Mouse (Mus musculus): Measurements from ENCODE around the gene Shkbp1.

Shkbp1 gene

DNA sequence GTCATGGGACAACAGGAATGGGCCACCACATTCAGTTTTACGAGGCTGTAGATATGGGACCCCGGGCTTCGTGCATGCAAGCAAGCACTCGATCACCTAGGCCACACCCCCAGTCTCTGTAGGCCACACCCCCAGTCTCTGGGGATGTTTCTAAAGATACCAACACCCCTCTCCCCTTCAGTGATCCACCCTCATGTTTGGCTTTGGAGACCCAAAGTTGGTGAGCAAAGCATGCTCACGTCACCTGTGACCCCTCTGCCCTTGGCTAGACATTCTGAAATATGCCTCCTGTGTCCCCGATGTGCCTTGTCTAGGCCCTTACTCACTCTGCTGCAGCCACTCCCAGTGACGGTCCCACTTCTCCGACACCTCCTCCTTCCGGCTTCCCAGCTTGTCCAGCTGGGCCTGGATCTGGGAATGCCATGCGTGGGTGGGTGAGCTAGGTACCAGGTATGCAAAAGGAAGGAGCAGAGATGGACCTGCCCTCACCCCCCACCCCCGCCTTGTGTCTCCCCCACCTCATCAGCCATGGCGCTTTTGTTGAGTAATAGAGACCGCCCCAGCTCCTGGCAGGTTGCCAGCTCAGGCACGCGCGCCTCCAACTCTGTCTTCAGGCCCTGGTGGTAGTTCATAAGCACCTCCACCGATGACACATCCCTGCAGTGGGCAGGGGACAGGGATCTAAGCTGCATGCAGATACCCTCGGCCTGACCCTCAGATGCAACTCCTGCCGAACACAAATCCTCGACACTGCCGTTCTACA is 10.4 kb upstream of the Shkbp1 start:
- DNase-seq (ENCODE audit: low read depth, low spot score) = peak; percentile 64

- no peak for DNase-seq (ENCODE audit: low read depth, low spot score)
These were observed 8.6 kb upstream of the Shkbp1 start for GRCm38 (mm10) chr7:27364379-27364778.

DNA sequence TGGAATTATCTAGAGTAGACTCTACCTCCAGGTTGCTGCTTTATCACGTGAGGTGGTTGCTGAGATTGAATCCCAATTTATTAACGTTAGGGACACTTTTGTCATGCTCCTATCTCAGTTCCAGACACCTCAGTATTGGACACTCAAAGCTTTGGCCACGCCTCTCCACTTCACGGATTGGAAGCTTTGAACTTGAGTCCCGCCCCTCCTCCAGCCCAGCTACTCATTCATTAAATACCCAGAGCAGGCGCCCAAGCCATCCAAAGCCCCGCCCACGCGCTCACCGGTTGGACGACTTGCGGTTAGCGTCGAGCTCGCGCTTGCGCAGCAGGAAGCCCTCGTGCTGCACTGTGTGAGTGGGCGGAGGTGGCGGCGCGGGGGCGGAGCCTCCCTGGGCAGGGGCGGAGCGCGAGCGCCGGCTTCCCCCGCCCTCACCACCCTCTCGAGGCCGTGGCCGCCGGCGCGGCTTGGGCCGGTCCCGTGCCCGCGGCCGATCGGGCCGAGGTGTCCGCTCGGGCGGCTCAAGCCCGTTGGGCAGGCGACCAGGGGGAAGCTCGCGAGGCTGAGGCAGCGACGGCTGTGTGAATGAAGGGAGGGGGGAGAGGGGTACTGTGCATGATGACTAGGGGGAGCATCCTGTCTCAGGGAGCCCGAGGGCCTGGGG is 5.6 kb upstream of the Shkbp1 start:
- peak; percentile 99 for DNase-seq (ENCODE audit: low read depth, low spot score)

- DNase-seq (ENCODE audit: low read depth, low spot score) = no peak
These were observed 4.9 kb upstream of the Shkbp1 start for GRCm38 (mm10) chr7:27360749-27361148.

DNA sequence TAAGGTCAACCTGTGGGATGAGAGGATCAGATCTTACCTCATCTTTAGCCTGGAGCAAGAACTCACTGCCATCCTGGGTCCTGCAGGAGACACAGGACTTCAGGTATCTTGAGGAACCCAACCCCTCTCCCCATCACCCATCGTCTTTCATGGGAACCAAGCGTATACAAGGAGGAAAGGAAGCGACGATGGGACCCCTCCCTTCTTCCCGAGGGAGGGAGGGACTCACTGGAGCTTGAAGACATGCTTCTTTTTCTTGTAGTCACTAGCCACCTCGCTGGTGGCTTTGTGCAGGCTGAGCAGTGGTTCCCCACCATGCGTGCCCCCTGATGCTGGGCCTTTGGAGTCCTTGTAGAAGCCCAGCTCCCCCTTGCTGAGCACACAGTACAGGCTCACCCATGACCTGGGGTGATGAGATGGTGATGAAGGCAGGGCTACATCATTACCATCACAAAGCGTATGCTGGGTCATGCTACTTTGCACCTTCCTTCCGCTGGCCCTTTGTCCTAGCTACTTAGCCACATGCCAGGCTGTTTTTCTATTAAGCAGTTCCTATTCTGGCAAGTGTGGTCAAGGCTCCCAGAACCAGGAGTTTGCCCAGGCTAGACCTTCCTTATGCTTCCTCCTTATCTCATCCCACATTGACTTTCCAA is 4.0 kb upstream of the Shkbp1 start:
- no peak for DNase-seq (ENCODE audit: low read depth, low spot score)

DNA sequence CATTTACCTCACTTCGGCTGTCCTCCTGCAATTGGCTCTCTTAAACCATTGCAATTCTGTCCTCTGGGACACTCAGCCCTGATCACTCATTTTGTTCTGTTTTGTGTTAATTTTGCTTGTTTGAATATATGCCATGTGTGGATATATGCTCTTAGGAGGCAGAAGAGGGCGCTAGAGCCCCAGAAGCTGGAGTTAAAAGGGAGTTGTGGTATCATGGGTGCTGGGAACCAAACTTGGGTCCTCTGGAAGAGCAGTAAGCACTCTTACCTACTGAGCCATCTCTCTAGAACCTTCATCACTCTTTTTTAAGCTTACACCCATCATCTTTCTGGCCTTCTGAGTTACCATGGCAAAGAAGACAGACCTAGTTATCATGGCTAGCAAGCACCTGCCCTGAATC is 3.3 kb upstream of the Shkbp1 start:
- no peak for DNase-seq (ENCODE audit: low read depth, low spot score)

GRCm38 (mm10) chr7:27357595-27357978 is 1.8 kb upstream of the Shkbp1 start:
- DNase-seq (ENCODE audit: low read depth, low spot score) = no peak

GRCm38 (mm10) chr7:27356861-27357594 is 1.2 kb upstream of the Shkbp1 start, which contains the start of gene Gm20479:
TSS of gene Gm20479 (minus strand) at chr7:27357419.
- no peak for DNase-seq (ENCODE audit: low read depth, low spot score)

DNA sequence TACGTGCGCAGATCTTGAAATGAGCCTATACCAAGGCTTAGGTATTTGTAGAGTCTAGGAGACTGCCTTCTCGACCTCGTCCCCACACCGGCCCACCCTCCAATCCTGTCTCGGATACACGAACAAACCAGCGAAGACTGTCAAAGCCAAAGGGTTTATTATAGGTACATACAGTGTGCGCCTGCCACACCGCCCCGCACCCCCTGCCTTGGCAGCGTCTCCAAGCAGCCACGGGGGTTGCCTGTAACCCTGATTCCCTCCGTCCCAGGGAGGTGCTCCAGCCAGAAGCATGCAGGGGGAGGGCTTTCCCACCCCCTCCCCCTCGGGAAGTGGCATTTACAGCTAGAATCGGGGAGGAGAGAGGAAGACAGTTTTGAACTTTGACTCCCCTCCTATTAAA is 429 bp upstream of the Shkbp1 start:
- no peak for DNase-seq (ENCODE audit: low read depth, low spot score)

GRCm38 (mm10) chr7:27355261-27355660 is 558 bp downstream of the Shkbp1 start:
- DNase-seq (ENCODE audit: low read depth, low spot score) = no peak

- DNase-seq (ENCODE audit: low read depth, low spot score) = no peak
These were observed 1.0 kb downstream of the Shkbp1 start for GRCm38 (mm10) chr7:27354783-27355182.

- DNase-seq (ENCODE audit: low read depth, low spot score) = peak; percentile 82
These were observed 1.7 kb downstream of the Shkbp1 start for GRCm38 (mm10) chr7:27354144-27354543.

GRCm38 (mm10) chr7:27345444-27345843 is 10.4 kb downstream of the Shkbp1 start:
- no peak for DNase-seq (ENCODE audit: low read depth, low spot score)

- no peak for DNase-seq (ENCODE audit: low read depth, low spot score)
These were observed 13.2 kb downstream of the Shkbp1 start for GRCm38 (mm10) chr7:27342595-27342994.

- DNase-seq (ENCODE audit: low read depth, low spot score) = peak; percentile 89
These were observed 16.3 kb downstream of the Shkbp1 start for GRCm38 (mm10) chr7:27339519-27339918.

- DNase-seq (ENCODE audit: low read depth, low spot score) = peak; percentile 76
These were observed 16.7 kb downstream of the Shkbp1 start for GRCm38 (mm10) chr7:27339114-27339513.

GRCm38 (mm10) chr7:27337175-27337853 is 18.5 kb downstream of the Shkbp1 start, which contains the start of gene Ltbp4:
TSS of gene Ltbp4 (minus strand) at chr7:27337692.
- no peak for DNase-seq (ENCODE audit: low read depth, low spot score)

DNA sequence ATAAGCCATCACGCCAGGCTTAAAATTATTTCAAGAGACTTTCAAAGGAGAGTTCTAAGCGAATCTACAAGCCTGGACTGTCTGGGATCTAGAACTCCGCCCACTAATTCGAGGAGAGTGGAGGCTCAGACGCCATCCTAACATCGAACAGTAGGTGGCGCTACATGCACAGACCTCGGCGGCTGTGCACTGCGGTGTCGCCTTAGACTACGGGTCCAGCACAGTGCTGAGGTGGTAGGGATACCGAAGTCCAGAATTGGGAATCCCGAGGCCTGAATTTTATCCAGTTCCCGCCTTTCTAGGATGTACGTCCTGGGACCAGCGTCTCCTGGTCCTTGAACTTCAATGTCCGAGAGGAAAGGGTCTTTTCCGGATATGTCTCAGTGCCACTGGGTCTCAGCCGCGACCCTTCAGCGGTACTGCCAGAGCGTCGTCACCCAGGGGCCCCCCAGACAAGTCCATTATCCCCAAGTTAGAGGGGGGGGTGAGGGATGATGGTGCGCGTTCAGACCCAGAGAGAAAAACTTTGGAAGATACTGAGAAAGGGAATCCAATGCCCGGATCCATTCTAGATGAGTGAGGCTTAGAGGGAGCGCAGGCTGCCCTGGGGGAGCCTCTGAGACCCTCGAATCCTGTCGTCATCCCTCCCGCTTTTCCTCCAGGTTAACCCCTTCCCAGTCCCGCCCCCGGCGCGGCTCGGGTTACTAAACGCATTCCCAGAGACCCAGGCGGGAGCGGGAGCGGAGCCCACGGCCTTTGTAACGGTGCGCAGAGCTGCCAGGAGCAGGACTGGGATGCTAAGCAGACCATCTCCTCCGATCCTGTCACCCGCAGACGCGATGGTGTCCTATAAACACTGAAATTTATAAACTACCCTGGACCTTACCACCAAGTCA is 19.6 kb downstream of the Shkbp1 start:
- DNase-seq (ENCODE audit: low read depth, low spot score) = peak; percentile 94

GRCm38 (mm10) chr7:27335011-27335720 is 20.7 kb downstream of the Shkbp1 start:
- no peak for DNase-seq (ENCODE audit: low read depth, low spot score)

Measured in brain, adult 2 months (tissue).